Mouse (Mus musculus) limb, embryonic 11.5 days (tissue): Measurements from ENCODE around the gene Hoxa6. TPM values are rescaled to one million over a fixed set of nuclear protein-coding genes. Genes with fewer than 3 reads are reported as not detected.

ENCODE experiments used
- ATAC-seq: fragments of 200-750 bp; cut with Nextera tagmentation; 2 replicates; pipeline ENCODE4 v1.8.0; 2017; ENCODE audit warnings: low read depth; ENCODE audit not compliant: insufficient number of reproducible peaks, low FRiP score, low TSS enrichment
- DNase-seq: peaks from one replicate; pipeline ENCODE4 v3.0.0-alpha.2; 2015; ENCODE audit warnings: low spot score
- H3K27ac ChIP-seq: fragments of 300-500 bp; sonication (generic); replicated peaks from 2 replicates; pipeline ENCODE4 v1.5.1; 2014; ENCODE audit warnings: low read depth, mild to moderate bottlenecking, low read length
- H3K27me3 ChIP-seq: fragments of 300-500 bp; sonication (generic); 2 replicates; pipeline ENCODE4 v1.6.1; 2014; ENCODE audit warnings: mild to moderate bottlenecking, low read length, mixed read lengths; ENCODE audit not compliant: control insufficient read depth, insufficient read depth
- H3K36me3 ChIP-seq: fragments of 300-500 bp; sonication (generic); 2 replicates; pipeline ENCODE4 v1.6.1; 2014; ENCODE audit warnings: mild to moderate bottlenecking, low read length, moderate library complexity, mixed read lengths; ENCODE audit not compliant: control insufficient read depth, insufficient read depth
- H3K4me1 ChIP-seq: fragments of 300-500 bp; sonication (generic); 2 replicates; pipeline ENCODE4 v1.6.1; 2014; ENCODE audit warnings: low read length, mixed read lengths; ENCODE audit not compliant: control insufficient read depth, insufficient read depth
- H3K4me2 ChIP-seq: fragments of 300-500 bp; sonication (generic); 2 replicates; pipeline ENCODE4 v1.6.1; 2014; ENCODE audit warnings: low read depth, mild to moderate bottlenecking, moderate library complexity; ENCODE audit not compliant: severe bottlenecking
- H3K4me3 ChIP-seq: fragments of 300-500 bp; sonication (generic); 2 replicates; pipeline ENCODE4 v1.5.1; 2014; ENCODE audit warnings: low read depth, low read length
- H3K9ac ChIP-seq: fragments of 300-500 bp; sonication (generic); 2 replicates; pipeline ENCODE4 v1.6.1; 2014; ENCODE audit warnings: mild to moderate bottlenecking, low read length
- H3K9me3 ChIP-seq: fragments of 300-500 bp; sonication (generic); 2 replicates; pipeline ENCODE4 v1.6.1; 2016; ENCODE audit warnings: low read length; ENCODE audit not compliant: control insufficient read depth
- WGBS: fragments of 180-500 bp; shearing (Covaris S2); extraction: QIAGEN DNeasy Blood & Tissue Kit; methylation state at CpG from one replicate; pipeline ENCODE4 v1.1.7; 2014; 5-methylcytosine and 5-hydroxymethylcytosine counted together
- polyA plus RNA-seq: library from polyadenylated mRNA; unstranded; fragments of >200 nt; fragmentation: Nextera tagmentation; extraction: Ambion mirVana; gene quantifications from 2 replicates; pipeline ENCODE4 v1.2.1, GENCODE M21; 2014

Hoxa6 gene
- polyA plus RNA-seq, 1 experiment from 2014 or later = 4.6 TPM

DNA sequence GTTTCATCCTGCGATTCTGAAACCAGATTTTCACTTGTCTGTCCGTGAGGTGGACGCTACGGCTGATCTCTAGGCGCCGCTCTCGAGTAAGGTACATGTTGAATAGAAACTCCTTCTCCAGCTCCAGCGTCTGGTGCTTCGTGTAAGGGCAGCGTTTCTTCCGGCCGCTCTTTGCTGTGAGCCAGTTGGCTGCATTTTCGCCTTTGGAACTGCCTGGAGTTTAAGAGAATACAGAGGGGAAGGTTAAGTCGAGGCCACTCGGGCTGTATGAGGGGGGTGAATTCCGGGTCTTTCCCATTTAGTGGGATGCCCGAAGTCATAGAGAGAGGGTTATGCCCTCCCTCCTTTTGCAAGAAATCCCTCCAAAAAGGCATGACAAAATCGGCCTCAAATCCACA is 24.0 kb upstream of the Hoxa6 start:
- Histone ChIP-seq H3K9me3 (no peaks in the 10 kb centered on the region), H3K27ac (peak overlapping the region; percentile 99), H3K4me1 (no peaks in the 10 kb centered on the region; the same call in 1 of the 2 replicates), H3K4me2 (peak overlapping the region; percentile 75), H3K36me3 (peaks cover 2% of the 10 kb centered on the region), H3K27me3 (no peaks in the 10 kb centered on the region), H3K4me3 (peak overlapping the region; percentile 99), H3K9ac (peak overlapping the region; percentile 100)
- under 1% methylated on average over 18 of the region's 18 CpGs for WGBS
- ATAC-seq (no peak), DNase-seq (peak; percentile 73)

DNA sequence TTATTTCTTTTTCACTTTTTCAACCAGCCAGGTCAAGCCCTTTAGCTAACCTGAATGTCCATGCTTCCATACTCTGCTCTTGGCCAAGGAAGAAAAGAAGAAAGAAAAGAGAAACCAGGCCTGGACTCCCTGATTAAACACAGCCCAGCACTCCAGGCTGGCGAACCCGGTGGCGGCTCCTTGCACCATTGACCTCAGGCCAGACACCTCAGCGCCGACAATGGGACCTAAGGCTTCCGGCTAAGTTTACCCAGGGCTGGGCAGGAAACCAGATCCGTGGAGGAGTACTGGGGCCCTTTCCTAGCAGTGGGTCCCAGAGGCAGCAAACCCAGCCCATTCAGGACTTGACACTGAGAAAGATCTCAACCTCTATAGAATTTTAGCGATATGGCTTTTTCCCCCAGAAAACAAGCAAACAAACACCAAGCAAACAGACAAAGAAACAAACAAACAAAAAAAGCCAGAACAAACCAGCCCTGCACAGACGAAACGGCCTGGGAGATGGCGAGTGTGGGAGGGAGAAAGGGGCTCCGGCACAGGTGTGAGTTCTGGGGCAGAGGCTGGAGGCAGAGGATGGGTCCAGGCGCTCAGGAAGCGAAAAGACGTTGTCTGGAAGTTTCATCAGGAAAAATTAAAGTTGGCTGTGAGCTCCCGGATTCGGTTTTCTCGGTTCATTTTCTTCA is 23.5 kb upstream of the Hoxa6 start:
- peak; percentile 76 for DNase-seq
- H3K36me3 ChIP-seq = peaks cover 2% of the 10 kb centered on the region
- no peaks in the 10 kb centered on the region for H3K9me3 ChIP-seq
- peak overlapping the region; percentile 99 for H3K4me3 ChIP-seq
- peak overlapping the region; percentile 99 for H3K27ac ChIP-seq
- peaks cover under 1% of the 10 kb centered on the region; the same call in 1 of the 2 replicates for H3K4me1 ChIP-seq
- H3K9ac ChIP-seq = peak overlapping the region; percentile 100
- WGBS = under 1% methylated on average over 18 of the region's 18 CpGs
- H3K27me3 ChIP-seq = no peaks in the 10 kb centered on the region
- ATAC-seq = no peak
- H3K4me2 ChIP-seq = peak overlapping the region; percentile 75

DNA sequence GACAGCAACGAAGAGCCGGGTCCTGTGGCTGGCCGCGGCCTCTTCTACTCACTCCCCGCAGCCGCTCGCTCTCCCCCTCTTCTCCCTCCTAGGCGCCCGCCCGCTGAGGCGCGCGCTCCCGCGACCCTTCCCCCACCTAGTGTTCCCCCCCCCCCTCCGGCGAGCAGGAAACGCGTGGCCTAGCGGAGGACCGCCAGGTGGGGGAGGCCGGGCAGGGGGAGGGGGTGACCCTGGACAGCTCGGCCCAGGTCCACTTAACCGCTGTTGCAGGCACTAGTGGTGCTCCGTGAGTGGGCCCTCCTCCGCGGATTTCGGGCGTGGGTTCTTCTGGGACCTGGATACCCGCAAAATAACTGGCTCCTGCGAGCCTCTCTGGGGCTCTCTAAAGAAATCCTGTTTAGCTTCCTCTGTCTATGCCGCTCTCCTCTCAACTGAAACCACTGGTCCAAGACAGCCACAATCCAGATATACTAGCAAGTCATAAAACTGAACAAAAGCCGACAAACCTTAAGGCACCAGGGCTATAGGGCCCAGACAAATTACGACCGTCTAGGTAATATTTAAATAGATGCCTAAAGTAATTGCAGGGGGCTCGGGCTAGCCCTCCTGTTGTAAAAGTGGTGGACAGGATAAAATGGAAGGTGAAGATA is 22.1 kb upstream of the Hoxa6 start, which contains the start of gene Hoxa9:
Hoxa9 (minus strand) TSS at position 574 of the 650 bp plus-strand sequence.
- Histone ChIP-seq H3K27me3 (no peaks in the 10 kb centered on the region), H3K9me3 (no peaks in the 10 kb centered on the region), H3K9ac (peak within 1 kb of the TSS; percentile 100), H3K4me3 (peak within 1 kb of the TSS; percentile 99), H3K4me2 (peak within 1 kb of the TSS; percentile 93), H3K4me1 (peaks cover 4% of the 10 kb centered on the region; the same call in 1 of the 2 replicates), H3K27ac (peak within 1 kb of the TSS; percentile 99), H3K36me3 (peaks cover 2% of the 10 kb centered on the region)
- DNase-seq = peak; percentile 73
- ATAC-seq = peak; percentile 64
- under 1% methylated on average over 25 of the region's 36 CpGs for WGBS

DNA sequence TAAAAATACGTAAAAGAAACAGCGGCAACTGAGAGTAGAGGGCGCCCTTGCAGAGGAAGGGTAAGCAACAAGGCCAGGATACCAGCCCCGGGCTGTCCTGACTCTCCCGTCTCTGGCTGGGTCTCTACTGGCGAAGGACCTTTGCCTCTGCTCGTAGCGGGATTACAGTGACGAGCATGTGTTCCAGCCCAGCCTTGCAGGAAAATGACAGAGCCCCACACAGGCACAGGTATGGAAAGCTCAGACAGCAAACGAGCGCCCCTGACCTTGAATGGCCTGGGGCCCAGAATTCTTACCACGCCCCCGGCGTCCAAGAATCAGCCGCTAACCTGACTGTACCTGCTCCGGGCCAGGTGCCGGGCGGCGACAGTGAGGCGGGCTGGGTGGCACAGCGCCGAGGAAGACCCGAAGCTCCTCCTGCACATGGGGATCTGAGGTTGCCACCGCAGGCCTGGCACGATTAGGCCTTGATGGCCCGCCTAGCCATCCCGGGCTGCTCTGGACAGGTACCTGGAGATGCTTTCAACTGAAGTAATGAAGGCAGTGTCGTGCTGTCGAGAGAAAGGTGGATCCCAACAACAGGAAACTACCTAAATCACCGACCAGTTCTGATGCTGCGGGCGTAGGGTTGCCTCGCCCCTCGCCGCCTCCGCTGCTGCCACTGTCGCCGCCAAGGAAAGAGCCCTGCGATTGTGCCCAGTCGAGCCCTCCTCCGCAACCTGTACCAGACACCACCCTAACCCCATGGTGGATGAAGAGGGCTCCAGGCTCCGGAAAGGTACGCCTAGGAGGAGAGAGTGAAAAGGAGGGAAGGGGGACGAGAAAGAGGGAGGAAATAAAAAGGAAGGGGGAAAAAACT is 21.3 kb upstream of the Hoxa6 start:
- peak overlapping the region; percentile 100 for H3K9ac ChIP-seq
- WGBS = under 1% methylated on average over 44 of the region's 44 CpGs

DNA sequence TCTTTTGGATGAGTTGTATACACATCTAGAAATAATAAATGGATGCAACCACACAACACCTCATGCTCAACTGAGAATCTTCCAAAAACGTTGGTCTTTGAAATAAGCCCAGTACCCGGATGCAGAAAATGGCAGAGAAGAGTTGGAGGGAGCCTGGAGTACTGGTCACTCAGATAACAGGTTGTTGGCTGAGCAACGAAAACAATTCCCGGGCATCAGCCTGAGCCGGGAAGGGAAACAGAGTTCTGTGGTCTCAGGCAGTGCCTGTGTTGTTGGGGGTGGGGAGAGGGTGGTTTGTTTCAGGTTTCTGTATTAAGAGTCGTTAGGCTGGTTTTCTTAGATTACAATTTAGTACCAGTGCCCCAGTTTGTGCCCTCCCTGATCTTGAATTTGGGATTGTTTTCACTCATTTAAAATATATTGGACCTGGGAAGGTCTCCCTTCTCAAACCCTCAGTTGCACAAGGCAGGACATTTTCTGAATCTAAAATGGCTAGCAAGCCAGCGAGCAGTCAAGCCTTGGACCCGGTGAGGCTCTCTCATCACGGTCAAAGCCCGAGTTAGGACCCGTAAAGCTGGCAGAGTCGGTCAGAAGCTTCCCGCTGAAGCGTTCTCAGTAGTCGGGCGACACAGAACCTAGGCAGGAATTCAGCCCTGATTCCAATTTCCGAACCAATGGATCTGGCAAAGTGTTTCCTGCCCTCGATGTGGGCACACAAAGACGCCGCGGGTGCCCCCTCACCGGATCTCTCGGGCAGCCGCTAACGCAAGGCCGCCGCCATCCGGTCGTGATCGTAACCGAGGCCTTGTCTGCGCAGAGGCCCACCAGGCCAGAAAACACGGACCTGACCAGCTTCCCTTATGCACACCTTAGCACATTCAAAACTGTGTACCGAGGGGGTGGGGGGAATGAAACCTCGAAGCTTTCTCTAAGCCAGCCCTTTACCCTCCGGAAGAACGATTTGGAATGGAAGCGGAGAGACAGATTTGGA is 20.2 kb upstream of the Hoxa6 start:
- H3K9me3 ChIP-seq = no peaks in the 10 kb centered on the region
- no peaks in the 10 kb centered on the region; the same call in none of the 2 replicates for H3K36me3 ChIP-seq
- ATAC-seq (no peak), DNase-seq (peak; percentile 74)
- peak overlapping the region; percentile 100 for H3K9ac ChIP-seq
- H3K27ac ChIP-seq = peak overlapping the region; percentile 99
- under 1% methylated on average over 38 of the region's 38 CpGs for WGBS
- H3K27me3 ChIP-seq = no peaks in the 10 kb centered on the region
- H3K4me1 ChIP-seq = peaks cover 4% of the 10 kb centered on the region; the same call in 1 of the 2 replicates
- peak overlapping the region; percentile 99 for H3K4me3 ChIP-seq
- H3K4me2 ChIP-seq = peak overlapping the region; percentile 93

More for the DNA sequence above, 21.3 kb upstream of the Hoxa6 start:
- DNase-seq (peak; percentile 74), ATAC-seq (no peak)
- Histone ChIP-seq H3K27ac (peak overlapping the region; percentile 99), H3K36me3 (peaks cover 2% of the 10 kb centered on the region), H3K4me3 (peak overlapping the region; percentile 99), H3K27me3 (no peaks in the 10 kb centered on the region), H3K4me1 (peaks cover 4% of the 10 kb centered on the region; the same call in 1 of the 2 replicates), H3K9me3 (no peaks in the 10 kb centered on the region), H3K4me2 (peak overlapping the region; percentile 93)

DNA sequence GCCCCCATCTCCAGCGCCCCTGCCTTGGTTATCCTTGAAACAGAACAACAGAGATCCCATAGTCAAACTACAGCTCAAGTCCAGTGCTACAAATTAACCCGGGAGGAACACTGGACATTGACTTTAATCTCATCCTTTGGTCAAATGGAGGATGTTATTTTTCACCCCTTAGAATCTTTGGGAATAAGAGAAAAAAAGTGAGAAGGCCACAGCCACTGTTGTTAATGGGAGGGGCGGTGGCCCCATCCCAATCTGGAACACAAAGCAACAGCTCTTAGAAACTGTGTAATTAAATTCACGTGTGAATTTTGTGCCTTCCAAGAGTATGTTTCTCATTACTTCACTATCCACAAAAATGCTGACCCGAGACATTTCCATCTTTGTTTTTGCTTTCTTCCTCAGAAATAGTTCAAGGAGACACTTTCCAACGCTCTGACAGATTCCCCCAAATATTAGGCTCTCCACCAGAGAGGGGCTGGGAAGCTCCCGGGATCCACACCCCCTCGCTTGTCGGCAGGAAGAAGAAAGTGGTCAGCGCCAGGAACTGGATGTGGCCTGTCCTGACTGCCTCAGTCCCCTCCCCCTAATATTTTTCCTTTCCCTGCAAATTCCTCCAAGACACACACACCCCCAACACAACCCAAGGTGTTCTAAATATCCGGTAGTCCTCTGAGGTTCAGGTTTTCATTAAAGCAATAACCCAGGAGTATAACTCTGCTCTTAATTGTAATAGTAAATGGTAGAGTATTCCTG is 19.1 kb upstream of the Hoxa6 start:
- peak overlapping the region; percentile 98 for H3K9ac ChIP-seq
- peak overlapping the region; percentile 87 for H3K4me3 ChIP-seq
- H3K4me2 ChIP-seq = peak overlapping the region; percentile 89
- peak; percentile 75 for DNase-seq
- peaks cover 4% of the 10 kb centered on the region; the same call in 1 of the 2 replicates for H3K4me1 ChIP-seq
- no peaks in the 10 kb centered on the region for H3K9me3 ChIP-seq
- under 1% methylated on average over 11 of the region's 11 CpGs for WGBS
- no peak for ATAC-seq
- peak overlapping the region; percentile 98 for H3K27ac ChIP-seq
- no peaks in the 10 kb centered on the region; the same call in none of the 2 replicates for H3K36me3 ChIP-seq
- H3K27me3 ChIP-seq = no peaks in the 10 kb centered on the region
